Mouse (Mus musculus) brain, embryonic 14.5 days (tissue): ENCODE measurements around the gene Ptpn14.

Source experiments
- CTCF ChIP-seq: fragments of 200-500 bp; IDR thresholded peaks from 2 replicates; pipeline ENCODE4 v1.5.1; 2012; ENCODE audit warnings: inconsistent platforms, mild to moderate bottlenecking, moderate library complexity, borderline replicate concordance; ENCODE audit not compliant: insufficient read depth, insufficient read length; ENCODE audit errors: extremely low read depth
- POLR2A ChIP-seq: fragments of 200-500 bp; IDR thresholded peaks from 2 replicates; pipeline ENCODE4 v1.6.1; 2012; ENCODE audit warnings: mild to moderate bottlenecking, inconsistent platforms, borderline replicate concordance; ENCODE audit not compliant: poor library complexity, insufficient read depth, insufficient read length, severe bottlenecking; ENCODE audit errors: extremely low read depth

DNA sequence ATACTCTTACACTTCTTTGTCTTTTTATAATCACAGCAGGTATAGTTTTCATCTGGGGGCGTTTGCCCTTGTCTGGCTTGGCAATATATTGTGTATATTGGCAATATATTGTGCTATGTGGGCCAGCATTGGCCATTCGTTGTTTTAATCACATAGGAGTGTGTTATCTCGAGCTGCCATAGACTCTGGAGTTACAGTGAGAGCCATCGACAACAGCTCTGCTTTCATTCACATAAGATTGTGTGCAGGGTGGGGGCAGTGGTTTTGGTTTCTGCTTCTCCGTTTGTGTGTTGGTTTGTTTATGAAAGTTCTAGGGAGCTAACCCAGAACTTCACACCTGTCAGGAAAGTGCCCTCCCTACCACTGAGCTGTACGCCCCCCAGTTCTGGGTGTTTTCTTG, 138.6 kb downstream of the Ptpn14 start:
- TF ChIP-seq POLR2A = no peak
- TF ChIP-seq CTCF = no peak
